Mouse (Mus musculus) layer of hippocampus, postnatal 10 days (tissue): ENCODE measurements around the gene Slc25a19. TPM values are rescaled to one million over a fixed set of nuclear protein-coding genes. Genes with fewer than 3 reads are reported as not detected.

ENCODE experiments used
- DNase-seq, 2 experiments: peaks; one replicate each; pipeline ENCODE4 v3.0.0; 2021; ENCODE audit warnings: low spot score in 2 of 2
- total RNA-seq, 2 experiments: library from RNA; stranded (reverse); gene quantifications; 2 replicates each; pipeline ENCODE4 v1.2.3; 2021

The Slc25a19 gene
- total RNA-seq, 2 experiments from 2014 or later: 52.2 to 59.5 TPM

DNA sequence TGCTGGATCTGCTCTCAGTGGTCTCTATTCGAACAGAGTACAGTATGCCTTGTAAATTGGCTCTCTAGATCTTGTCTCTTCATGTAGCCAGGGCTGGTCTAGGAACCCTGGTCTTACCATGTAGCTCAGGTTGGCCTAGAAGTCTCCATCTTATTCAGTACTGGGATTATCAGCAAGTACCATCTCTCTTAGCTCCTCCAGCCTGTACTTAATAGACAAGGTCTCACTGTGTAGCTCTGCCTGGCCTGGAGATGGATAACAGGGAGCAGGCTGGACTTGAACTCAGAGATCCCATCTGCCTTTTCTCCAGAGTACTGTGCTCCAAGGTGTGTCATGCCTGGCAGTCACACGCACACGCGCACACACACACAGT is 13.6 kb upstream of the Slc25a19 start:
- DNase-seq: no peak

DNA sequence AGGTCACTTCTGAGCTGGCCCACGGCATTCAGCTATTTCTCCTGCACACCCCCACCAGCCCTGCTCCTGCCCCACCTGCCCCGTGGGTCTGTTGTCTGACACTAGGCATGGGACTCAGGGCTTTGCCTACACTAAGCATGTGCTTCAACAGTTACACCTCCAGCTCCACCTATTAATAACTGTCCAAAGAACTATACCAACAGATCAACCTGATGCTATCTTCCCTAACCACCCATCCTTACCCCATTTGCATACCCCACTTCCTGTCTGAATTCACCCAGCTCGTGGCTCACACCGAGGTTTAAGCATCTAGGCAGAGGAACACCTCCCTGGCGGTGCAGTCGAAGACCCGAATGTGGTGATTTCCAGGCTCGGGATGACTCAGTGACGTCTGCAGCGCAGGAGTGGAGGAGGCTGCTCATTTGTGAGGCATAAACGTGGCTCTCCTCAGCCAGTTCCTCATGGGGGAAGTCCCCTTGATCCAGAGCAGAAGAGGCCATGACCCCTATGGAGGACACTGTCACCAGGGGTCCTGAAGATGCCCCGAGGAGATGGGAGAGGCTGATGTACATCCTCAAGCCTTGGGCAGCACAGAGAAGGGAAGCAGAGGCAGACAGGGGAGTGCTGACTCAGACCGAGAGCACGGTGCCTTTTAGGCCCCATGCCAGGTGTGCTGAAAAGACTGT is 13.0 kb upstream of the Slc25a19 start:
- DNase-seq: no peak

DNA sequence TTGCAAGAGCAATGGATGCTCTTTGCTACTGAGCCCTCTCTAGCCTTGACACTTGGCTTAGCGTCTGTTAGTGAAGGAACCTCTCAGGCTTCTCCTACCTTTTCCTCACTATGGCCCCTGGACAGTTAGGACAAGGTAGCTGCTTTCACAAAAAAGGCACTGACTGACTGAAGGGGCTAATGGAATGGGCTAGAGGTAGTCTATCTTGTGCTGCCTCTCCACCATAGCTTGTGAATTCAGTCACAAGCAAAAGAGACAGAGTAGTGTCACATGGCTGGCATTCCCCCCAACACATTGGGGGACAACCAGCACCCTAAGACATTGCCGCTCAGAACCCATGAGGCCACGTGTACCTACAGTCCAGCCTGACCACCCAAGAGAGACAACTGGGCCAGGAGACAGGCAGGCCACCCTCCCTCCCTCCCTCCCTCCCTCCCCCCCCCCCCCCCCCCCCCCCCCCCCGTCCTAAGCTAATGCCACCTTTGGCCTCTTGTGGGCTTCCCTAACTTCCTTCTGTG is 12.3 kb upstream of the Slc25a19 start:
- no peak for DNase-seq

DNA sequence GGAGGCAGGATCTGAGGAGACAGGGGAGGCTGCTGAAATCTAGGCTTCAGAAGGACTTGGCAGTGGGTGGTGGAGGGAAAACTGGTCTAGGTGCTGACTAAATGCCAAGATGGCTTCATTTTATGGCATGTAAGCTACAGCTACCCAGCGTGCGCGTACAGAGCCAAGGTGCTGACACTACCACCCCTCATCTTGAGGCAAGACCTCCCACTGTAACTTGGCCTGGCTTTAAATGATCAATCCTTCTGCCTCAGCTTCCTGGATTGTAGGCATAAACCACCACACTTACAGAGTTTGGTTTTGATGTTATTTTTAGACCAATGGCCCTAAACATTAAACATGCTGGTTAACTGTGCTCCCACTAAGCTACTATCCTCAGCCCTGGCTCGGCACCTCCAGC is 11.4 kb upstream of the Slc25a19 start:
- no peak for DNase-seq

DNA sequence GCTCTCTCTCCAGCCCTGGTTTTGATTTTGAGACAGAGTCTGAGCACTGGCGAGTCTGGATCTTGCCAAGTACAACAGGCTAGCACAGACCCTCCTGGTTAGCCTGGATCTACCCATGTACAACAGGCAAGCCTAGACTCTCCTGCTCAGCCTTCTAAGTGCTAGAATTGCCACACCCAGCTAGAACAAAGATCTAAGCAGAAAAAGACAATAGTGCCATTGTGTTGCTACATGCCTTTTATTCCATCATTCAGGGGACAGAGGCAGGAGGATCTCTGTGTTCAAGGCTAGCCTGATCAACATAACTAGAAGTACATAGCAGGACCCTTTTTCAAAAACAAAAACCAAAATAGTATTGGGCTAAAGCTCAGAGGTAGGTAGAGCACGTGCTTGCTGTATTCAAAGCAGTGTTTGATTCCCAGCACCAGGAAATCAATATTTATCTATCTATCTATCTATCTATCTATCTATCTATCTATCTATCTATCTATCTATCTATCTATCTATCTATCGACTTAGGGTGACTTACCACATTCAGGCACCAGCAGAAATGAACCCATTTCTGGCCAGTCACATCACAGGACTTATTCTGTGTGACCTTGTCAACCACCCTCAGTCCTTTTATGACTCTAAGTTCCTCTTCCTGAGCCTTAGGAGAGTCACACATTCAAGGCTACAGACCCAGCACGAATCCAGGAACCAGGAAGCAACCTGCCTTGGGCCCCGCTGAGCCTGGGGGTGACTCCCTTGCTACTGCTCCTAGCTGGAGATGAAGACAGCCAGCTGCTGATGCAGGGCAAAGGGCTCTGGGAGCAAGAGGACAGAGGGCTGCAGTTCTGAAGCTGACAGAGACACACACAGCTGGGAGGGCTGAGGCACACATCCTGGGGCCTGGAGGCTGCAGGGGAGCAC is 10.7 kb upstream of the Slc25a19 start:
- no peak for DNase-seq

DNA sequence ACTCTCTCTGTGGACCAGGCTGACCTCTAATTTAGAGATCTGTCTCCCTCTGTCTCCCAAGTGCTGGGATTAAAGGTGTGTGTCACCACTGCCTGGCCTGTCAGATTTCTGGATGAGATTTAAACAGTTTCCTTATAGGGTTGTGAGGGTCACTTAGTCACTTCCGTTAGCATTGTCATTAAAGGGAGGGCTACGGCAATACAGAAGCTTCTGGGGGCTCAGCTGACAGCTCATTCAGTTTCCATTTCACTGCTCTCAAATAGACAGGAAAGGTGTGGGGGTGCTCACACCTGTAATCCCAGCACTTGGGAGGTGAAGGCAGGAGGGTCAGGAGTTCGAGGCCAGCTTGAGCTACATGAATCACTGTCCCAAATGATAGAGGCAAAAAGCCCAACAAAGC is 8.9 kb upstream of the Slc25a19 start:
- no peak for DNase-seq

DNA sequence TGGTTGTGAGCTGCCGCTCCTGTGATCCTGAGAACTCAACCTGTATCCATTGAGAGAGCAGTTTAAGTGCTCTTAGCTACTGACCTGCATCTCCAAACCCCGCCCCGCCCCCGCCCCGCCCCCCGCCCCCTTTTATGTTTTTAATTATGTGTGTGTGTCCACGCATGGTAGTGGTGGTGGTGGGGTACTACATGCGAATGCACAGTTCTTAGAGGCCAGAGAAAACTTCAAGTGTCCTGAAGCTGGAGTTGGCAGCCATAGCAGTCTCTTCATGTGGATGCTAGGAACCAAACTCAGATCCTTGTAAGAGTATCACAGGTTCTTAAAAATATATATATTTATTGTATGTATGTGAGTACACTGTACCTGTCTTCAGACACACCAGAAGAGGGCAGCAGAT is 7.4 kb upstream of the Slc25a19 start:
- DNase-seq: no peak

DNA sequence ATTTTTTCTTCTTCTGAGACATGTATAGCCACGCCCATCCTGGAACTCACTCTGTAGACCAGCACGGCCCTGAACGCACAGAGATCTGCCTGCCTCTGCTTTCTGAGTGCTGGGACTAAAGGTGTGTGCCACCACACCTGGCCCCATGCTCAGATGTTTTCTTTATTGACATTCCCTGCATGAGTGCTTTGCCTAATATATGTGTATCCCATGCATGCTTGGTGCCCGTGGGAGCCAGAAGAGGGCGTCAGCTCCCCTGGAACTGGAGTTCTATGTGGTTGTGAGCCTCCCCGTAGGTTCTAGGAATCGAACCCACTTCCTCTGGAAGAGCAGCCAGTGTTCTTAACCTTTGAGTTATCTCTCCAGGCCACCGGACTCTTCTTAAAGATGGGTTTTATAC is 6.9 kb upstream of the Slc25a19 start:
- no peak for DNase-seq

DNA sequence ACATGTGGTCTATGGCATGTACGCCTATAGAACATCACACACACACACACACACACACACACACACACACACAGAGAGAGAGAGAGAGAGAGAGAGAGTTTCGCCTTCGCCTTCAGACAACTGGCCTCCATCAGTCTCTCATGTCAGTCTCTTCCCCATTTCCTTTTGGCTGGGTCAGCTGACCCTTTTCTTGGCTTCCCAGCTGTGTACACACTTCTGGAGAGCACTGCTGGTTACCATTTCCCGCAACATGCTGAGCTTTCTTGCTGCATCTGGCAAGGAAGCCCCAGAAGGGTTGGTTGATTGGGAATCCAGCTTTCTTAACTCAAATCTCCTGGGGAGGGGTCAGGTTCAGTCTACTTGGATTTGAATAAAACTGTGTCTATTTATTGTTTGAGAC is 6.0 kb upstream of the Slc25a19 start:
- no peak for DNase-seq

DNA sequence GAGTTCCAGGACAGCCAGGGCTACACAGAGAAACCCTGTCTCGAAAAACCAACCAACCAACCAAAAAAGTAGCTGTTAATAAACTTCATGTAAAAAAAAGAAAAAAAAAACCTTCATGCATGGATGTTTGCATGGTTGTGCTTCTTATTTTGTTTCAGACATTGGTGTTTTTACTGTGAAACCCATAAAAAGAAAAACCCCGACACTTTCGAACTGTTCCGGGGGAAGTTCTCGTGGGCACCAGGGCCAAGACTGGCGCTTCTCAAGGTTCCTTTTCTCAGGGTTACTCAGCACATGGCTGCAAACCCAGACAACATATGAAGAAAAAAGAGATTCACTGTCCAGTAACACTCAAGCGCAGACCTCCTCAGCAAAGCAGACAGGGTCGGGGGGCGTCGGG is 4.8 kb upstream of the Slc25a19 start:
- DNase-seq: no peak

DNA sequence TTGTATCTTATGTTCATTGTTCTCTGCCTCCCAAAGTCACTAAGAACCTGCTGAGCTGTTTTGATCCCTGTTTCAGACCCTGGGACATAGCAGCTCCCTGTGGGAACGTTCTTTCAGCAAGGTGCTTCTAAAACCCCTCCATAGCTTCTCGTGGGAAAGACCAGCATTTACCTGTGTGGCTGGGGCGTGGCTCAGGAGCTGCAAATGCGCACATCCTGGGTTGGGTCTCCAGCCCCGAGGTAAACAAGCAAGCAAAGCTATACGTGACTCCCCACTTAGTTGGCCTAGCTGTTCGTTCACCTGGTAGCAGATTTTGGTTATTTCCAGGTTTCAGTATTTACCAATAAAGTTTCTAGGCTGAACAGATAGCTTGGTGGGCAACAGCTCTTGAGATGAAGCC is 4.2 kb upstream of the Slc25a19 start:
- DNase-seq: no peak

DNA sequence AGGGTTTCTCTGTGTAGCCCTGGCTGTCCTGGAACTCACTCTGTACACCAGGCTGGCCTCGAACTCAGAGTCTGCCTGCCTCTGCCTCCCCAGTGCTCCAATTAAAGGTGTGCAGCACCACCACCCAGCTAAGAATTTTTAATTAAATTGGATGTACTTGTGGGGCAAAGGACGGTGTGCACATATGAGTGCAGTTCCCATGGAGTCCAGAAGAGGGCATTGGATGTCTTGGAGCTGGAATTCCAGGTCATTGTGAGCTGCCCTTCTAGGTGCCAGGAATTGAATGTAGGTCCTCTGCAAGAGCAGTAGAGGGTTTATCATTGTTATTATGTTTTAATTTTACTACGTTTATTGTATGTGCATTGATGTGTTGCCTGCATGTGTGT is 3.4 kb upstream of the Slc25a19 start:
- no peak for DNase-seq

DNA sequence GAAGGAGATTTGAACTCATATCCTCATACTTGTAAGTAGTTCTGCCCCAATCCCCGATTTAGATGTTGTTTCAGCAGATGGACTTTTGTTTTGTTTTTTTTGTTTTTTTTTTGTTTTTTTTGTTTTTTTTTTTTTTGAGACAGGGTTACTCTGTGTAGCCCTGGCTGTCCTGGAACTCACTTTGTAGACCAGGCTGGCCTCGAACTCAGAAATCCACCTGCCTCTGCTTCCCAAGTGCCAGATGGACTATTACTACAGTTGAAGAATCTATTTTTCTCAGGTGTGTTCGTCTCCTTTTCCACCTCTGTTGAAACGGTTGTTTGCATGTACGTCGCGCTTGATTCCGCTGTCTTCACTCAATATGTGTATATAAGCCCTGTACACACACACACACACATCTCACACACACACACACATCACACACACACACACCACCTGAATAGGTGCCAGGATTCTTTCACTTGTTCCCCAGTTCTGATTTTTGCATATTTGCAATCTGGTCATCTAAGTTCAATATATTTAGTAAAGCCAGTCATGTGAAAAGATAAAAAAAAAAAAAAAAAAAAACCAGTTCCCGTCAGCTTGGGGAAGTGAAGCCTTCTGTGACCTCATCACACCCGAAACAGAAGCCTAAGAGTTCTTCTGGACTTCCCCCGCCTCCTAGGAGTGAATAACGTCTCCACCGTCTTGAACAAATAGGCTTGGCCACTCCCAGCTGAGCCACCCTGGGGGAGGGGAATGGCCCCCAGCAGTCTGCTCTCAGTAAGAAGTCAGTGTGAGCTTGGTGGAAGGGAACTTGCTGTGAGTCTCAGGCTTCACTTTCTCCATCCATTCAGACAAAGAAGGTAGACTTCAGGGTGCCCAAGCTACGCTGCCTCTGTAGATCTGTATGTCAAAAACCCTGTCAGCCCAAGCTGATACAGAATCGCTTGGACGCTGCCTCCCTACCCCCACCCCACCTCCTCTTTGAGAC is 2.7 kb upstream of the Slc25a19 start:
- DNase-seq: no peak

DNA sequence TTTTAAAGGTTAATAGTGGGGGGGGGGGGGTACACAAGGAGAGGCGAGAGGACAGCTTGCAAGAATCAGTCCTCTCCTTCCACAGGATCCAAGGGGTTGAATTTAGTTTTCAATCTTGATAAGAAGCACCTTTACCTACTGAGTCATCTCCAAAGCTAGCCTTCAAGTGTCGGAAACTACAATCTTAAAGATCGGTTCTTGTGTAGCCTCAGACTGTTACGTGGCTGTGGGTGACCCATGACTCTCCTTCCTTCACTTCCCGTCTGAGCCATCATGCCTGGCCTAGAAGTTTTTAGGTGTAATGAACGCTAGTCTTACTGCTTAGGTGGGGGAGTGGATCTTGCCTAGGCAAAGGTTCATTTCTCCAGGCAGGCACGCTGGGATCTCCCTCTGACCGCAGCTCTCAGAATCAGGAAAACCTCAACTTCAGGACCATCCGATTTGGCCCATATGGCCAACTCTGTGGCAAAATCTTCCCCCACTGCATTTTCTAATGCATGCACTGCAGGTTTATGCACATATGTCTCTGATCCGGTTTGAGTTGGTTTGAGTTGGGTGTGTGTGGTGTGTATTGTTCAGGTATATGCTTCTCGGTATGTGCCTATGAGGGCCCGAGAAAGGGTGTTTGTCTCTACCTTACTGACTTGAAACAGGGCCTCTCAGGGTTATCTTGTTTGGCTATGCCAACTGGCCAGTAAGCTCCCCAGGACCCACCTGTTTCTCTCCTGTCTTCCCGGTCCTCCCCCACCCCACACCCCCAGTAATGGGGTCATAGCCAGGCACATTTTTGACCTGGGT is 1.8 kb upstream of the Slc25a19 start:
- DNase-seq: no peak

DNA sequence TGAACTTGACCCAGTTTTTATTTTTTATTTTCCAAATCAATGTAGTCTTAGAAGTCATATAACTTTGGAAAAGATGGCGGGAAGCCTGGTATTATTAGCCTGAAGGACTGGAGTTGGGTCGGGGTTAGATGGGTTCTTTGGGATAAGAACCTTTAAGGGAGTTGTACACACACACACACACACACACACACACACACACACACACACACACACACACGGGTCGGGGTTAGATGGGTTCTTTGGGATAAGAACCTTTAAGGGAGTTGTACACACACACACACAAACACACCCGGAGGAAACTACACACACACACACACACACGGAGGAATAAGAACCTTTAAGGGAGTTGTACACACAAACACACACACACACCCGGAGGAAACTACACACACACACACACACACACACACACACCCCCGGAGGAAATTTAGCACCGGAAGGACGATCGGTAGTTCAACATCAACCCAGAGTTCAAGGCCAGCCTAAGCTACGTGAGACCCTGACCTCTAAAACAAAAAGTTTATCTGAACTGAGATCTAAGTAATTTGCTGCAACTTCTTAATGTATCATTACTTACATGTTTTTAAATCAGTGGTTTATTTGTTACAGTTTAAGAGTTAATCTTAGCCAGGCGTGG is 488 bp upstream of the Slc25a19 start:
- no peak for DNase-seq

DNA sequence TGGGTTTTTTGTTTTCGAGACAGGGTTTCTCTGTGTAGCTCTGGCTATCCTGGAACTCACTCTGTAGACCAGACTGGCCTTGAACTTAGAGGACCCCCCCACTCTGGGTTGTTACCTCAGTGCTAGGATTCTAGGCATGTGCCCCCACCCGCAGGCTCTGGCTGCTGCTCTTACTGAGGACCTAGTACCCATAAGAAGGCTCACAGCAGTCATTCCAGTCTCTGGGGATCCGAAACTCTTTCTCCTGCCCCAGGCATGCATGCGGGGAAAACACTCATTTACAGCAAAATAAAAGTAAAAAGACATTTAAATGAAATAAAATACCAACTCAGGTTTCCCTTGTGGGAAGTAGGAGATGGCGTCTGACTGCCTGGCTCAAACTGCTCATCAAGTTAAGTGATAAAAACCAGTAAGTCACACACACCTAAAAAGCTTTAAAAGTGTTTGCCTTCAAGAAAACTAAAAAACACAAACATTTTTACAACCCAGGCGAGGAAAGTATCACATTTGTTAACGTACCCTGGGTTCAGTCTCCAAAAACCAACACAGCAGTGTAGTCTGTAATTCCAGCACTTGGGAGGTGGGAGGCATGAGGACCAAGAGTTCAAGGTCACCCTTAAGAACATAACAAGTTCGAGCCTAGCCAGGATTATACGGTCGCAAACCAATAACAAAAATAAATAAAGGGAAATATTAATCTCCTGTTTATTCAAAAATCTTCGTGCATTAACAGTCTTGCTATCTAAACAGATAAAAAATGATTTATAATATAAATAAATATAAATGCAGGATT is 1.1 kb downstream of the Slc25a19 start:
- no peak for DNase-seq

DNA sequence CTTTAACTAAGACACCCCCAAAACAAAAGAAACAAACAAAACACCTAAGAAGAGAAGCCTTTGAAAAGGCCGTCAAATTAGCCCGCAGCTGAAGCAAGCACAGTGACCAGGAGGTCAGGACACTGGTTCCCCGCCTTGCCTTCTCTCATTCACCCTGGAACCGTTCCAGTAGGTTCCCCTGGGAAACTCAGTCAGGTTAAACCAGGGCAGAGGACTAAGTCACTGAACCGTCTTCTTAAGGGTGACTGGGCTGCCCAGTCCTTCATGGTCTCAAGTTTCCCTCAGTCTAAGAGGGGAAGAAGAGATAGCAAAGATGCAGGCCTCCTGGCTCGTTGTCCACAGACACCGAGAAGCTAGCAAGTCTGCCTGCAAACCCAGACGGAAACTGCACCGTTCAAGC is 2.2 kb downstream of the Slc25a19 start:
- no peak for DNase-seq

DNA sequence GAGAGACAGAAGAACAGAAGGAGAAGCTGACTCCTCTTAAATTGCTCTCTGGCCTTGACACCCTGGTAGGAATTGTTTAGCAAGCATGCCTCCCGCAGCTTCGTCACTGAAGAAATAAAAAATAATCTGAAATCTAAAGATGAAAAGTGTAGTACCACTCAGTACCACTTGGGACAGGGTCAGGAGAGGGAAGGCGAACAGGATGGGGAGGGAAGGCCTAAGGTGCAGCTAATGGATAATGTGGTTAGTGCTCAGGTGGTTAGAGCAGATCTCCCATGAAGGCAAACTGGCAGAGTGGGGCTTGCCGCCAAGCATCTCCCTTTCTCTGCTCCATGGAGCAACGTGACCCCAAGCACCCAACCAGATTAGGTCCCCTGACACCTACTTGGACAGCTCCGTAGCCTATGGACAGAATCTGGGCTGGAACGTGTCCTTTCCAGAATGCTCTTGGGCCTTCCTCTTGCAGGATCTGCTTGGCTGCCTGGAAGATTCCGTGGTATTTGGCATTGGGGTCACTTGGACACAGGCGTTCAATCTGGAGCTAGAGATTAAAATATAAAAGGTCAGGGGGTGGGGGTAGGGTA is 4.5 kb downstream of the Slc25a19 start:
- DNase-seq: no peak

DNA sequence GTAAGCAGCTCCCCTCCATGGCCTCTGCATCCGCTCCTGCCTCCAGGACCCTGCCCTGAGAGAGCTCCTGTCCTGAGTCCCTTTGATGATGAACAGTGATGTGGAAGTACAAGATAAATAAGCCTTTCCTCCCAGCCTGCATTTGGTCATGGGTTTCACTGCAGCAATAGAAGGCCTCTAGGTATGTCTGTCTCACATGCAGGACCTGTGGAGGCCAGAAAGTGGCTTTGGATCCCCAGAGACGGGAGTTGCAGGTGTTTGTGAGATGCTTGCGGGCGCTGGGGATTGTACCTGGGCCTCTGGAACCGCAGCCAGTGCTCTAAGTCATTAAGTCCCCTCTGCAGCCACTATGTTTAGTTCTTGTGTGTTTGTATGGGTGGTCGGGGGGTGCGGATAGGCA is 8.1 kb downstream of the Slc25a19 start:
- DNase-seq: no peak
